In the genomic region with DNA sequence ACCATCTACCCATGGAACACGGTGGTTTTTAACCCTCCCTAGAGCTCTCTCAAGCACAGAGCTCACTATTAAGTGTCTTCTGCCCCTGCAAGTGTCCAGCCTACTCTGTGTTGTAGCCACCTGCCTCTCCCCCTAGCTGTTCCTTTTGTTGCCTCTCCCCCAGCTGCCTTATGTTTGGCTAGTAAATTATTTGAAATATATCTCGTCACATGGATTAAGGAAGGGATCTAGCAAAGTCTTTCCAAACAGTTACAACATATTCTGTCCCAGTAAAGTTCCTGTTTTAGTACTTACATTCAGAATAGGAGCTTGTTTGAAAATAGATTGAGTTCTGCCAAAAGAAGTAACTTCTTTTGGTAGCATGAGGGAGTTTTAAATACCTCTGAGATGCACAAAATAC, we compare ENCODE assay signal across 23 mouse cellular contexts. TPM values are rescaled to one million over a fixed set of nuclear protein-coding genes. Genes with fewer than 3 reads are reported as not detected.
DNase-seq lines count a peak whose midpoint lies in the region; ATAC-seq and TF ChIP-seq lines count a peak whose summit lies in the region.
"Had no signal": no experiment of that assay in that cellular context is flagged by ENCODE, and none has a peak within 500 bp of the region (broad histone marks: within the 10 kb centered on the region; RNA-seq: fewer than 3 reads in every experiment).

No protein-coding gene starts in this region.

- H3K27ac ChIP-seq in layer of hippocampus, adult 2 months: peak overlapping the region; percentile 33; the same call in 1 of the 2 replicates
- H3K27ac ChIP-seq in limb, embryonic 10.5 days: no peak overlapping the region
- H3K27ac ChIP-seq: embryonic facial prominence, embryonic 13.5 days; embryonic facial prominence, embryonic 15.5 days; forebrain, embryonic 10.5 days; forebrain, embryonic 13.5 days; forebrain, embryonic 15.5 days had no signal

- ATAC-seq in granulocyte monocyte progenitor cell, adult 5-6 weeks (replicated peaks; ENCODE audit: poor library complexity, severe bottlenecking): peak; percentile 74
- peak; percentile 64 for ATAC-seq in megakaryocyte progenitor cell, adult 5-6 weeks (replicated peaks; ENCODE audit: poor library complexity)
- ATAC-seq: forebrain, embryonic 13.5 days; forebrain, embryonic 15.5 days; forebrain, postnatal 0 days had no signal

- H3K9me3 ChIP-seq in limb, embryonic 10.5 days (replicated peaks): no peaks in the 10 kb centered on the region
- H3K9me3 ChIP-seq: embryonic facial prominence, embryonic 13.5 days; embryonic facial prominence, embryonic 15.5 days; forebrain, embryonic 10.5 days; forebrain, embryonic 13.5 days; forebrain, embryonic 15.5 days had no signal

- 81% methylated on average over 2 of the region's 2 CpGs for WGBS in limb, embryonic 10.5 days

- no peak for TF ChIP-seq CTCF in layer of hippocampus, adult 2 months (conservative IDR thresholded peaks at IDR 0.05)

- no peak overlapping the region for H3K4me3 ChIP-seq in layer of hippocampus, adult 2 months
- no peak overlapping the region for H3K4me3 ChIP-seq in limb, embryonic 10.5 days
- H3K4me3 ChIP-seq: embryonic facial prominence, embryonic 13.5 days; embryonic facial prominence, embryonic 15.5 days; erythroblast, embryonic 14.5 days; forebrain, embryonic 10.5 days; forebrain, embryonic 13.5 days; forebrain, embryonic 15.5 days had no signal

- H3K27me3 ChIP-seq in limb, embryonic 10.5 days (ENCODE audit: low read depth, poor library complexity, severe bottlenecking): no peaks in the 10 kb centered on the region
- H3K27me3 ChIP-seq: embryonic facial prominence, embryonic 13.5 days; embryonic facial prominence, embryonic 15.5 days; forebrain, embryonic 13.5 days; forebrain, embryonic 15.5 days had no signal

- no peaks in the 10 kb centered on the region for H3K36me3 ChIP-seq in limb, embryonic 10.5 days
- H3K36me3 ChIP-seq: embryonic facial prominence, embryonic 15.5 days had no signal

- peaks cover 21% of the 10 kb centered on the region for H3K4me1 ChIP-seq in limb, embryonic 10.5 days
- H3K4me1 ChIP-seq: embryonic facial prominence, embryonic 15.5 days had no signal

- no peak for DNase-seq in layer of hippocampus, adult 2 months (ENCODE audit: low spot score in 2 of 2)
- DNase-seq in layer of hippocampus, postnatal 14 days (ENCODE audit: low spot score in 2 of 2): no peak
- no peak for DNase-seq in limb, embryonic 10.5 days (ENCODE audit: low spot score)
- DNase-seq in left cerebral cortex, adult 8-10 months (ENCODE audit: low spot score in 2 of 2): no peak
- DNase-seq: adrenal gland, adult 2 months; adrenal gland, postnatal 10 days; adrenal gland, postnatal 25 days; cerebellum, adult 11-12 months; cerebellum, adult 2 months; cerebellum, adult 9-10 months; cerebellum, postnatal 14 days; cerebellum, postnatal 36 days; embryo, embryonic 11 days; forebrain, postnatal 0 days had no signal

RNA-seq across cellular contexts. Expression of gene 1700010I14Rik, which starts 10.9 kb away (rescaled TPM):
- total RNA-seq in layer of hippocampus, adult 2 months (2021): 1 to 10 TPM; 1.7 to 2.0 TPM
- total RNA-seq in layer of hippocampus, postnatal 14 days (2021): 1 to 10 TPM; 1.5 to 2.5 TPM
- 5.2 and 5.3 TPM in 2 replicates for total RNA-seq in granulocyte monocyte progenitor cell, adult 5-6 weeks (2014; fragmentation: Nextera tagmentation)
- total RNA-seq in granulocyte monocyte progenitor cell, adult 5-6 weeks (2017): 6.5 and 7.9 TPM in 2 replicates
- 4.0 and 5.7 TPM in 2 replicates for total RNA-seq in megakaryocyte progenitor cell, adult 5-6 weeks (2015)
- total RNA-seq in megakaryocyte progenitor cell, adult 5-6 weeks (2017): 5.2 and 7.6 TPM in 2 replicates
- polyA plus RNA-seq in limb, embryonic 10.5 days (2016; fragmentation: Nextera tagmentation; extraction: Ambion mirVana): 2.0 and 2.4 TPM in 2 replicates
- total RNA-seq in left cerebral cortex, adult 8-10 months (2022): 1 to 10 TPM in 2 of 4 experiments, under 1 TPM in 2; 0.78 to 1.8 (median 1.3) TPM
- polyA plus RNA-seq: C2C12; erythroblast, embryonic 14.5 days had no signal
